Mouse (Mus musculus) megakaryocyte, embryonic 14.5 days (primary cell): Measurements from ENCODE around the gene Rasa2. TPM values are rescaled to one million over a fixed set of nuclear protein-coding genes. Genes with fewer than 3 reads are reported as not detected.

Source experiments
- H3K27me3 ChIP-seq: replicated peaks from 2 replicates; pipeline ENCODE3; 2012; ENCODE audit warnings: inconsistent platforms
- H3K36me3 ChIP-seq: replicated peaks from 2 replicates; pipeline ENCODE3; 2012; ENCODE audit warnings: low read length, inconsistent platforms, mixed read lengths
- H3K4me1 ChIP-seq: 2 replicates; pipeline ENCODE4 v1.6.1; 2012; ENCODE audit warnings: inconsistent platforms
- H3K4me3 ChIP-seq: replicated peaks from 2 replicates; pipeline ENCODE3; 2012; ENCODE audit warnings: moderate library complexity, mild to moderate bottlenecking, inconsistent platforms
- H3K9me3 ChIP-seq: 2 replicates; pipeline ENCODE4 v1.6.1; 2012; ENCODE audit warnings: inconsistent platforms
- FLI1 ChIP-seq: IDR thresholded peaks from 2 replicates; pipeline ENCODE4 v1.6.1; 2012; ENCODE audit warnings: low read length, inconsistent platforms, mixed read lengths
- GATA1 ChIP-seq: IDR thresholded peaks from 3 replicates; pipeline ENCODE4 v1.6.1; 2012; ENCODE audit warnings: mixed read lengths, low read length, inconsistent platforms, borderline replicate concordance
- polyA plus RNA-seq: library from polyadenylated mRNA; stranded (reverse); fragments of >175 nt; gene quantifications from 2 replicates; pipeline ENCODE4 v1.2.3, GENCODE M21; 2012; ENCODE audit warnings: low replicate concordance; ENCODE audit not compliant: insufficient read depth

The Rasa2 gene
- polyA plus RNA-seq, 1 experiment: 0.38 TPM

GRCm38 (mm10) chr9:96566470-96566996, 64.9 kb downstream of the Rasa2 start:
- Histone ChIP-seq H3K4me1 (no peaks in the 10 kb centered on the region), H3K27me3 (no peaks in the 10 kb centered on the region), H3K4me3 (no peak overlapping the region), H3K9me3 (no peaks in the 10 kb centered on the region), H3K36me3 (peaks cover 75% of the 10 kb centered on the region)
- TF ChIP-seq GATA1 (no peak), FLI1 (no peak)

- no peaks in the 10 kb centered on the region for H3K27me3 ChIP-seq
- H3K9me3 ChIP-seq: no peaks in the 10 kb centered on the region
- H3K36me3 ChIP-seq: peaks cover 79% of the 10 kb centered on the region
- peaks cover 11% of the 10 kb centered on the region for H3K4me1 ChIP-seq
- no peak overlapping the region for H3K4me3 ChIP-seq
- TF ChIP-seq GATA1 (no peak), FLI1 (no peak)
Observed at GRCm38 (mm10) chr9:96563501-96563900, 67.9 kb downstream of the Rasa2 start.

GRCm38 (mm10) chr9:96559148-96559547, 72.3 kb downstream of the Rasa2 start:
- peaks cover 68% of the 10 kb centered on the region for H3K36me3 ChIP-seq

GRCm38 (mm10) chr9:96558594-96558993, 72.8 kb downstream of the Rasa2 start:
- peaks cover 62% of the 10 kb centered on the region for H3K36me3 ChIP-seq
- H3K4me1 ChIP-seq: peaks cover 12% of the 10 kb centered on the region
- H3K9me3 ChIP-seq: no peaks in the 10 kb centered on the region
- H3K27me3 ChIP-seq: no peaks in the 10 kb centered on the region
- TF ChIP-seq FLI1: no peak
- no peak for TF ChIP-seq GATA1
- H3K4me3 ChIP-seq: no peak overlapping the region

More at GRCm38 (mm10) chr9:96559148-96559547, 72.3 kb downstream of the Rasa2 start:
- no peak overlapping the region for H3K4me3 ChIP-seq
- no peaks in the 10 kb centered on the region for H3K9me3 ChIP-seq
- peaks cover 12% of the 10 kb centered on the region for H3K4me1 ChIP-seq
- no peaks in the 10 kb centered on the region for H3K27me3 ChIP-seq
- no peak for TF ChIP-seq GATA1
- TF ChIP-seq FLI1: no peak

- Histone ChIP-seq H3K36me3 (peaks cover 48% of the 10 kb centered on the region), H3K4me1 (peaks cover 6% of the 10 kb centered on the region), H3K9me3 (no peaks in the 10 kb centered on the region), H3K27me3 (no peaks in the 10 kb centered on the region), H3K4me3 (no peak overlapping the region)
- TF ChIP-seq FLI1: no peak
- no peak for TF ChIP-seq GATA1
Observed at GRCm38 (mm10) chr9:96554095-96554494, 77.3 kb downstream of the Rasa2 start.

- no peaks in the 10 kb centered on the region for H3K9me3 ChIP-seq
- H3K36me3 ChIP-seq: peaks cover 72% of the 10 kb centered on the region
- H3K4me1 ChIP-seq: peaks cover 9% of the 10 kb centered on the region
- no peaks in the 10 kb centered on the region for H3K27me3 ChIP-seq
- no peak overlapping the region for H3K4me3 ChIP-seq
- TF ChIP-seq FLI1 (no peak), GATA1 (no peak)
Observed at GRCm38 (mm10) chr9:96545410-96545809, 86.0 kb downstream of the Rasa2 start.

- Histone ChIP-seq H3K9me3 (no peaks in the 10 kb centered on the region), H3K4me3 (peak overlapping the region; percentile 74)
- TF ChIP-seq FLI1 (no peak), GATA1 (no peak)
Observed at GRCm38 (mm10) chr9:96543643-96544640, 87.5 kb downstream of the Rasa2 start.

GRCm38 (mm10) chr9:96538916-96539315, 92.5 kb downstream of the Rasa2 start:
- Histone ChIP-seq H3K36me3 (peaks cover 40% of the 10 kb centered on the region), H3K4me3 (peak overlapping the region; percentile 12), H3K9me3 (no peaks in the 10 kb centered on the region), H3K27me3 (no peaks in the 10 kb centered on the region), H3K4me1 (peaks cover 33% of the 10 kb centered on the region)
- no peak for TF ChIP-seq FLI1
- TF ChIP-seq GATA1: no peak

More at GRCm38 (mm10) chr9:96543643-96544640, 87.5 kb downstream of the Rasa2 start:
- H3K36me3 ChIP-seq: peaks cover 70% of the 10 kb centered on the region
- H3K27me3 ChIP-seq: no peaks in the 10 kb centered on the region
- H3K4me1 ChIP-seq: peaks cover 11% of the 10 kb centered on the region

- TF ChIP-seq GATA1 (no peak), FLI1 (no peak)
- Histone ChIP-seq H3K36me3 (peaks cover 29% of the 10 kb centered on the region), H3K4me1 (peaks cover 28% of the 10 kb centered on the region), H3K27me3 (no peaks in the 10 kb centered on the region), H3K4me3 (no peak overlapping the region), H3K9me3 (no peaks in the 10 kb centered on the region)
Observed at GRCm38 (mm10) chr9:96537615-96537919, 93.8 kb downstream of the Rasa2 start.
